Mouse (Mus musculus) adrenal gland, adult (tissue): ENCODE measurements around the gene Crybb1.

ENCODE experiments used
- DNase-seq, 2 experiments: peaks; one replicate each; pipeline ENCODE4 v3.0.0; 2022 to 2023; ENCODE audit warnings: low spot score in 1 of 2; ENCODE audit not compliant: inconsistent age in 2 of 2

Crybb1 gene

GRCm38 (mm10) chr5:112265110-112265509, 9.5 kb downstream of the Crybb1 start:
- DNase-seq: no peak

- DNase-seq: no peak
Measured at GRCm38 (mm10) chr5:112265515-112265914, 9.9 kb downstream of the Crybb1 start.

GRCm38 (mm10) chr5:112266011-112266777, 10.6 kb downstream of the Crybb1 start:
- peak in 1 of 2 experiments; percentile 63 for DNase-seq

GRCm38 (mm10) chr5:112270764-112271541, 15.3 kb downstream of the Crybb1 start:
- DNase-seq: peak; percentile 63 to 65

- DNase-seq: no peak
Measured at GRCm38 (mm10) chr5:112272934-112273333, 17.3 kb downstream of the Crybb1 start.

- DNase-seq: no peak
Measured at GRCm38 (mm10) chr5:112273746-112274463, 18.3 kb downstream of the Crybb1 start.

- DNase-seq: peak; percentile 49 to 81
Measured at GRCm38 (mm10) chr5:112275021-112275804, 19.6 kb downstream of the Crybb1 start.

GRCm38 (mm10) chr5:112276267-112276873, 20.8 kb downstream of the Crybb1 start, which contains the start of gene Tpst2:
Gene Tpst2, plus strand, starts transcription at chr5:112276691.
- DNase-seq: peak; percentile 100

GRCm38 (mm10) chr5:112276907-112277348, 21.3 kb downstream of the Crybb1 start:
- peak in 1 of 2 experiments; percentile 85 for DNase-seq

- DNase-seq: peak; percentile 53 to 83
Measured at GRCm38 (mm10) chr5:112277906-112278470, 22.4 kb downstream of the Crybb1 start.

GRCm38 (mm10) chr5:112279181-112280021, 23.8 kb downstream of the Crybb1 start:
- DNase-seq: peak; percentile 85 to 93

GRCm38 (mm10) chr5:112280151-112280550, 24.5 kb downstream of the Crybb1 start:
- DNase-seq: no peak

GRCm38 (mm10) chr5:112280863-112281660, 25.4 kb downstream of the Crybb1 start:
- peak; percentile 41 to 80 for DNase-seq

GRCm38 (mm10) chr5:112281676-112282075, 26.1 kb downstream of the Crybb1 start:
- peak in 1 of 2 experiments; percentile 70 for DNase-seq

GRCm38 (mm10) chr5:112282123-112282779, 26.6 kb downstream of the Crybb1 start:
- DNase-seq: peak; percentile 64 to 73

- DNase-seq: peak in 1 of 2 experiments; percentile 66
Measured at GRCm38 (mm10) chr5:112282780-112283482, 27.3 kb downstream of the Crybb1 start.
